Mouse (Mus musculus) CH12.LX (cell line): ENCODE data around the gene Arl8b.
A peak's percentile ranks its signal among the peaks of the same experiment; 100 is the strongest.

Source experiments
- CTCF ChIP-seq, 2 experiments: IDR thresholded peaks in 1 of 2; conservative IDR thresholded peaks in 1 of 2; 2 replicates each; pipeline ENCODE4 v1.5.1; 2011 to 2012; ENCODE audit warnings: low read depth in 2 of 2, low read length in 2 of 2, improper control_type of control experiment in 1 of 2, inconsistent platforms in 1 of 2, mild to moderate bottlenecking in 1 of 2, moderate library complexity in 1 of 2
- KAT2A ChIP-seq: IDR thresholded peaks from 2 replicates; pipeline ENCODE4 v1.6.1; 2012; ENCODE audit warnings: low read length, improper control_type of control experiment, inconsistent platforms; ENCODE audit not compliant: insufficient replicate concordance
- POLR2A ChIP-seq: IDR thresholded peaks from 2 replicates; pipeline ENCODE4 v1.6.1; 2011; ENCODE audit warnings: low read depth, mild to moderate bottlenecking, improper control_type of control experiment, low read length
- SIN3A ChIP-seq: IDR thresholded peaks from 2 replicates; pipeline ENCODE4 v1.6.1; 2012; ENCODE audit warnings: low read length, improper control_type of control experiment, inconsistent platforms
- USF1 ChIP-seq: IDR thresholded peaks from 2 replicates; pipeline ENCODE4 v1.6.1; 2014; ENCODE audit warnings: low read depth, mild to moderate bottlenecking, inconsistent platforms, low read length, improper control_type of control experiment
- ZKSCAN1 ChIP-seq: IDR thresholded peaks from 2 replicates; pipeline ENCODE4 v1.6.1; 2012; ENCODE audit warnings: low read depth, inconsistent platforms, low read length, improper control_type of control experiment, borderline replicate concordance

DNA sequence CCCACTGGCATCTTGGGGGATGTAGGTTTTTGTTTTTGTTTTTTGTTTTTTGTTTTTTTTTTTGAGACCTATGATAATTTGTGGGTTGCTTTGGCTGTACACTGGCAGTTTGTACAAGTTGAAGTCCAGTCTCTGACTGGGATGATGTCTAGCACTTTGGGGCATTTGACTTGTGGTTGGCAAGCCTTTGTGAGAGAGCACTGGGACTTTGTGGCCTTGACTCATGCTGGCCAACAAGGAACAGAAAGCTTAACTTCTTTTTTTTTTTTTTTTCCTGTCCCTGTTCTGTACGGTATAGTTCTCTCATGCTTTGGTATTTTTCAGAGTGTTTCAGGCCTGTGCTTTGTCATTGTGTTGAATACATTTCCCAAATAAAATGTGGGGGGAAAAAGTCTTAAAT lies 49.3 kb downstream of the Arl8b start:
- TF ChIP-seq CTCF (conservative IDR thresholded peaks at IDR 0.05 in 1 of 2, IDR thresholded peaks at IDR 0.05 in 1 of 2; ENCODE audit: low read depth in 2 of 2, low read length in 2 of 2) (no peak), ZKSCAN1 (no peak), POLR2A (no peak), KAT2A (no peak), USF1 (no peak), SIN3A (peak; percentile 71)
